Mouse (Mus musculus) right cerebral cortex, adult 18-20 months (tissue): ENCODE results near the gene Shtn1.

Experiments used
- DNase-seq: peaks from one replicate; pipeline ENCODE4 v3.0.0; 2022; ENCODE audit warnings: mixed read lengths

The Shtn1 gene

GRCm38 (mm10) chr19:58963011-58963410 lies 112.9 kb downstream of the Shtn1 start:
- no peak for DNase-seq

- no peak for DNase-seq
Observed at GRCm38 (mm10) chr19:58954779-58955178, 121.1 kb downstream of the Shtn1 start.

- no peak for DNase-seq
Observed at GRCm38 (mm10) chr19:58952236-58952635, 123.7 kb downstream of the Shtn1 start.

GRCm38 (mm10) chr19:58951521-58951920 lies 124.4 kb downstream of the Shtn1 start:
- no peak for DNase-seq

GRCm38 (mm10) chr19:58945959-58946358 lies 129.9 kb downstream of the Shtn1 start:
- DNase-seq, result no peak

- DNase-seq, result peak; percentile 95
Observed at GRCm38 (mm10) chr19:58942841-58943828, 132.8 kb downstream of the Shtn1 start, which contains the start of the genes Eno4 and Hspa12a. Gene Eno4 (plus strand): TSS chr19:58943425. Gene Hspa12a (minus strand): TSS chr19:58943654.

- no peak for DNase-seq
Observed at GRCm38 (mm10) chr19:58933062-58933461, 142.8 kb downstream of the Shtn1 start.

- no peak for DNase-seq
Observed at GRCm38 (mm10) chr19:58931081-58931800, 144.7 kb downstream of the Shtn1 start.
